Mouse (Mus musculus) ES-E14 (cell line): Measurements from ENCODE around the gene Ulk2. TPM values are rescaled to one million over a fixed set of nuclear protein-coding genes. Genes with fewer than 3 reads are reported as not detected.
A peak's percentile ranks its signal among the peaks of the same experiment; 100 is the strongest.
"Not testable (repeated sequence)": the region's sequence is repeated elsewhere in the genome, so short reads cannot be mapped to it uniquely, and the experiment has no call there.

Experiments
- DNase-seq: peaks from one replicate; pipeline ENCODE4 v3.0.0-alpha.2; 2013; ENCODE audit warnings: low read depth, low spot score
- H3K27ac ChIP-seq: 2 replicates; pipeline ENCODE4 v1.5.1; 2012; ENCODE audit warnings: low read depth, mild to moderate bottlenecking, low read length, moderate library complexity, mixed read lengths; ENCODE audit not compliant: poor library complexity, insufficient read depth, severe bottlenecking
- H3K36me3 ChIP-seq: 2 replicates; pipeline ENCODE4 v1.6.1; 2012; ENCODE audit warnings: mild to moderate bottlenecking, low read length, moderate library complexity, mixed read lengths; ENCODE audit not compliant: control insufficient read depth, poor library complexity, insufficient read depth, severe bottlenecking
- H3K4me1 ChIP-seq, 2 experiments: fragments of 150-350 bp in 1 of 2; sonication (generic) in 1 of 2; 2 replicates each; pipeline ENCODE4 v1.6.1; 2012; ENCODE audit warnings: low read length in 2 of 2, mild to moderate bottlenecking in 1 of 2, mixed read lengths in 1 of 2; ENCODE audit not compliant: control insufficient read depth in 2 of 2, insufficient read depth in 2 of 2, poor library complexity in 1 of 2
- H3K4me3 ChIP-seq, 2 experiments: fragments of 150-350 bp in 1 of 2; sonication (generic) in 1 of 2; 2 replicates each; pipeline ENCODE4 v1.5.1; 2012; ENCODE audit warnings: low read length in 2 of 2, low read depth in 1 of 2, mild to moderate bottlenecking in 1 of 2, mixed read lengths in 1 of 2; ENCODE audit not compliant: insufficient read depth in 1 of 2, poor library complexity in 1 of 2, severe bottlenecking in 1 of 2
- H3K9ac ChIP-seq: 2 replicates; pipeline ENCODE4 v1.6.1; 2012; ENCODE audit warnings: low read depth, mild to moderate bottlenecking, low read length, mixed read lengths; ENCODE audit not compliant: poor library complexity, insufficient read depth, severe bottlenecking
- H3K9me3 ChIP-seq: fragments of 150-350 bp; sonication (generic); 2 replicates; pipeline ENCODE4 v1.6.1; 2012; ENCODE audit warnings: low read depth, mild to moderate bottlenecking, low read length; ENCODE audit not compliant: control insufficient read depth, insufficient read depth
- CHD2 ChIP-seq: IDR thresholded peaks from 2 replicates; pipeline ENCODE4 v1.6.1; 2014; ENCODE audit warnings: mild to moderate bottlenecking, low read depth, low read length, inconsistent platforms
- HCFC1 ChIP-seq: IDR thresholded peaks from 2 replicates; pipeline ENCODE4 v1.6.1; 2012; ENCODE audit warnings: low read length, inconsistent platforms, borderline replicate concordance; ENCODE audit not compliant: insufficient read depth
- MAFK ChIP-seq: IDR thresholded peaks from 2 replicates; pipeline ENCODE4 v1.6.1; 2014; ENCODE audit warnings: mild to moderate bottlenecking, low read depth, low read length, inconsistent platforms; ENCODE audit not compliant: insufficient read depth
- ZC3H11A ChIP-seq: IDR thresholded peaks from 2 replicates; pipeline ENCODE4 v1.6.1; 2012; ENCODE audit warnings: low read depth, mild to moderate bottlenecking, inconsistent platforms, low read length, borderline replicate concordance
- ZNF384 ChIP-seq: IDR thresholded peaks from 2 replicates; pipeline ENCODE4 v1.6.1; 2012; ENCODE audit warnings: low read depth, low read length, inconsistent platforms
- in situ Hi-C, 2 experiments: fragments of 600-800 bp; cut with MboI; formaldehyde crosslinking; loops; one replicate each; pipeline ENCODE4 v1.15.1; 2025; ENCODE audit warnings: low sequenced_read_pairs in 2 of 2, inconsistent platforms in 1 of 2; ENCODE audit not compliant: unreplicated experiment in 2 of 2
- total RNA-seq: library from RNA; depleted of rRNA; stranded (reverse); fragments of 300-350 nt; gene quantifications from 2 replicates; pipeline ENCODE4 v1.2.3, GENCODE M21; 2012

The Ulk2 gene
- total RNA-seq, 1 experiment: 4.3 TPM

DNA sequence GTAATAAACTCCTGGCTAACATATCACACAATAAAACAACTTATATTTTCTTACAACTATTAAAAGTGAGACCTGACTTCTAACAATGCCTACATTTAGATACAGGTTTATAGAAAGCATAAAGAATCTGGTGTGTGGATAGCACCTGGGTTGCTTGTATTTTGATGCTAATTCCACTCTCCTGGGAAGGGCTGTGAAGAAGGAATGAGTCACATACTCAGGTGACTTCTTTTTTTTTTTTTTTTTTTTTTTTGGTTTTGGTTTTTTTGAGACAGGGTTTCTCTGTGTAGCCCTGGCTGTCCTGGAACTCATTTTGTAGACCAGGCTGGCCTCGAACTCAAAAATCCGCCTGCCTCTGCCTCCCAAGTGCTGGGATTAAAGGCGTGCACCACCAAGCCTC lies 72.3 kb downstream of the Ulk2 start:
- H3K36me3 ChIP-seq, H3K4me1 ChIP-seq, DNase-seq, H3K9ac ChIP-seq, H3K4me3 ChIP-seq, H3K27ac ChIP-seq, H3K9me3 ChIP-seq, in situ Hi-C loops: not testable (repeated sequence)
- TF ChIP-seq ZNF384: peak; percentile 94

DNA sequence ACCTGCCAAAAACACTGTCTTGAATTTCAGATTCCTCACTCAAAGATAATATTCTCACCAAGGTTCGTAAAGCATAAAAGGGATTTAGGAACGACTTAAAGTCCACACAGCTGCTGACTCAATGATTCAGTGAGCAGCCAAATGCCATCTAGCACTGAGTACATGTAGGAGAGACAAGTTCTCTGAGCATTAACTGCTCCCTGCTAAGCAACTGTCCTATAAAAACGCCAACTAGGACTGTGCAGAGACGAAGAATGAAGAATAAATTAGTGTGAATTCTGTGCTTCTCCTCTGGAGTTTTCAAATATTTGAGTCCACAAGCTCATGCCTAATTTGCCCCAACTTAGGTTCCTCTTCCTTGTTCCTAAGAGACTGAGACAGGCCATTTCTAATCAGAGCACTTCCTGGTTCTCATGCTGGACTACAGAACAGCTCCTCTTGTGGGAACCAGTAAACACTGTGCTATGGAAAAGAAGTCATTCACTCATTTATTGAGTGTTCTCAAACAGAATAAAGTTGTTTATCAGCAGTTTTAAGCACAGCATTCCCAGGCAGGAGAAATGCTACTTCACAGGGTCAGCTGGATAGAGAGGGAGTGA lies 80.2 kb downstream of the Ulk2 start:
- in situ Hi-C loops: no loop called here
- Histone ChIP-seq H3K27ac (no peak overlapping the region), H3K4me3 (no peak overlapping the region), H3K9me3 (no peaks in the 10 kb centered on the region), H3K9ac (no peak overlapping the region), H3K36me3 (no peaks in the 10 kb centered on the region), H3K4me1 (no peaks in the 10 kb centered on the region)
- TF ChIP-seq CHD2 (no peak), MAFK (no peak), ZNF384 (no peak), ZC3H11A (no peak), HCFC1 (no peak)
- DNase-seq: no peak

DNA sequence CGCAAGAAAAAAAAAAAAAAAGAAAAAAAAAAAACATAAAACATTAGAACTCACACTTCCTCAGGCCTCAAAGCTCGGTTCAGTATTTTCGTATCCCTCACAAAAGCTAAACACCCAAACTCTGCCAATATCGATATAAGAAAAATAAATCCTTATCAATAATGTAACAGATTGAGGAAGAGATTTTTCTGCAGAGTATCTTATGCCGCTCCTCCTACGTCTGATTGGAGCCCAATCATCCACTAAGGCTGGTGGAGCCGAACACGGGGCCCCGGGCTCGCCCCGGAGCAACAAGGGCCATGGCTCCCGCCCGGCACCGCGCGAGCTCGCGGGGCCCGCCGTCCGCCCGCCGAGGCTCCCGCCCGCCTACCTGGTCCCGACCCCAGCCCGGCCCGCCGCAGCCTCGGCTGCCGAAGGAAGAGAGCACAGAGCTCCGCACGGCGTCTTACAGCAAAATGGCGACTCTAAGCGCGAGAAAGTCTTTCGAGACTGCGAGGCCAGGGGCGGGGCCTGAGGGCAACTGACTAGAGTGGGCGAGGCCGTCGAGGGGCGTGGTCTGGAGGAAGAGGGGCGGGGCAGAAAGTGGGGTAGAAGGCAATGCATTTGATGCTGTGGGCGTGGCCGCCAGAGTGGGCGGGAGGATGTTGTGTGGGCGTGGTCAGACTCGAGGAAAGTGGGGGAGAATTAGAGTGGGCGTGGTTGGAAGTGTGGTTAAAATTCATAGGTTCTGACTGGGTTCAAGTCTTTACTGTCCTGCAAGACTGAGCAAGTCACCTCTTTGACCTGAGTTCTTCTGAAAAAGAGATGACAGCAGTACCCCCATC lies 93.1 kb downstream of the Ulk2 start, which contains the start of gene Prpsap2:
Gene Prpsap2, minus strand, starts transcription at position 505 of the 824 bp plus-strand sequence.
- 0 out of 2 replicates have a peak within 1 kb of the TSS, but pooled peaks have one; percentile 57 for H3K27ac ChIP-seq
- in situ Hi-C loops: no loop called here
- H3K36me3 ChIP-seq: peaks cover 4% of the 10 kb centered on the region
- H3K4me3 ChIP-seq: peak within 1 kb of the TSS; percentile 84 to 98
- peak within 1 kb of the TSS; percentile 92 for H3K9ac ChIP-seq
- peak; percentile 99 for DNase-seq
- H3K9me3 ChIP-seq: no peaks in the 10 kb centered on the region
- peaks cover 3 to 7% of the 10 kb centered on the region in 2 experiments; a peak in 2 of 4 replicates for H3K4me1 ChIP-seq
- TF ChIP-seq CHD2: no peak
- TF ChIP-seq ZNF384: no peak; the same call in 1 of the 2 replicates
- TF ChIP-seq HCFC1: no peak
- TF ChIP-seq MAFK: no peak
- TF ChIP-seq ZC3H11A: no peak

DNA sequence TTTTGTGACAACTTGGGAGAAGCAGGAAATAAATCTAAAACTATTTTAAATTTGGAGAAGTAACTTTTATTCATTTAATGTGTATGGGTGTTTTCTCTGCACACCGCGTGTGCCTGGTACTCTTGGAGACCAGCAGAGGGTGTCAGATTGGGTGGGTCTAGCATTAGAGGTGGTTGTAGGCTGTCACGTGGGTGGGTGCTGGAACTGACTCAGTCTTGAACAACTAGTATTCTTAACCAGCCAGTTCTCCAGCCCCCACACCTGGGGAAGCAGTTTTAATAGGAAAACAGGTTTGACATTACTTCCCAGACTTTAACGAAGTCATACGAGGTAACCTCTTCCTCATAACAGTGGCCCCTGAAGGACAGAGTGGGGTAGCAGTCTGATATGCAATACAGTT lies 94.4 kb downstream of the Ulk2 start:
- peak overlapping the region; percentile 26 to 98; a peak in 3 of 4 replicates for H3K4me3 ChIP-seq

More for the DNA sequence above, 94.4 kb downstream of the Ulk2 start:
- Histone ChIP-seq H3K9me3 (no peaks in the 10 kb centered on the region), H3K9ac (no peak overlapping the region; the same call in 1 of the 2 replicates), H3K4me1 (peaks cover 3 to 7% of the 10 kb centered on the region in 2 experiments; a peak in 2 of 4 replicates), H3K36me3 (peaks cover 5% of the 10 kb centered on the region), H3K27ac (no peak overlapping the region)
- TF ChIP-seq ZNF384: no peak
- TF ChIP-seq CHD2: no peak
- TF ChIP-seq HCFC1: no peak
- TF ChIP-seq ZC3H11A: no peak
- no peak for TF ChIP-seq MAFK
- in situ Hi-C loops: no loop called here
- DNase-seq: peak; percentile 51
